Comparison of ENCODE assay signal across 10 mouse cellular contexts in the genomic region with DNA sequence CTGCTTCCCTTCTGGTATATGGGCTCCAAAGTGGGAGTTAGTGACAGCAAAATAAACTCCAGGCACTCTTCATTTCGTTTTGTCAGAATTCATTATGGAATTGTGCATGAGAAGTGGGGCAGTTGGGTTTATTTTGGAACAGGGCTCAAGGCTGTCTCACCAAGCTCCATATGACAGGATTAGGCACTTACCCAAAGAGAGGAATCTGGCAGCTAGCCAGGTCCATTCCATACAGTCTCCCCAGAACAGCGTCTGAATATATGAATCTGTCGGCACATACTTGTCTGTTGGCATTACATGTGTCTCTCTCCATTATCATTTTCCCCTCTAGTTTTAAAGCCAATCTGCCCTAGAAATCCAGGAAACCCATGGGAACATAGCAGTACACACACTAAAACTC.
DNase-seq lines count a peak whose midpoint lies in the region; ATAC-seq and TF ChIP-seq lines count a peak whose summit lies in the region.
"Had no signal": no experiment of that assay in that cellular context is flagged by ENCODE, and none has a peak within 500 bp of the region (broad histone marks: within the 10 kb centered on the region; RNA-seq: fewer than 3 reads in every experiment).

No protein-coding gene starts in this region.

- H3K4me3 ChIP-seq in limb, embryonic 14.5 days (replicated peaks; ENCODE audit: low read length): no peak overlapping the region

- no peaks in the 10 kb centered on the region for H3K27me3 ChIP-seq in limb, embryonic 14.5 days (ENCODE audit: control insufficient read depth, insufficient read depth, low read length)

- 0 out of 2 replicates have a peak, but pooled peaks have one; percentile 60 for ATAC-seq in limb, embryonic 14.5 days (ENCODE audit: low FRiP score, low read depth)
- ATAC-seq: liver, postnatal 0 days had no signal

- no peaks in the 10 kb centered on the region for H3K36me3 ChIP-seq in limb, embryonic 14.5 days (ENCODE audit: control insufficient read depth, insufficient read depth, low read length)

- peak; percentile 30 for DNase-seq in heart, postnatal 4 days
- no peak for DNase-seq in heart, adult 8-10 months (ENCODE audit: low spot score)
- peak; percentile 92 for DNase-seq in brain, adult 2 months (ENCODE audit: low read depth, low spot score)
- DNase-seq in cerebellum, postnatal 36 days: peak; percentile 73 to 84
- peak; percentile 79 for DNase-seq in limb, embryonic 14.5 days (ENCODE audit: low spot score)
- no peak for DNase-seq in gastrocnemius, postnatal 4 days (ENCODE audit: low spot score in 2 of 2)
- DNase-seq in adrenal gland, adult 2 months: no peak
- DNase-seq in lung, postnatal 25 days (ENCODE audit: low spot score): no peak
- DNase-seq: adrenal gland, postnatal 14 days; liver, postnatal 0 days had no signal

- no peak overlapping the region for H3K4me2 ChIP-seq in limb, embryonic 14.5 days (replicated peaks; ENCODE audit: low read depth, low read length, severe bottlenecking)

- H3K4me1 ChIP-seq in limb, embryonic 14.5 days (ENCODE audit: control insufficient read depth, insufficient read depth, low read length): peaks cover 7% of the 10 kb centered on the region; the same call in 1 of the 2 replicates

- 20% methylated on average over 3 of the region's 3 CpGs for whole genome bisulfite sequencing in limb, embryonic 14.5 days

- no peaks in the 10 kb centered on the region for H3K9me3 ChIP-seq in limb, embryonic 14.5 days (ENCODE audit: control insufficient read depth, low read length)

- H3K27ac ChIP-seq in limb, embryonic 14.5 days (replicated peaks; ENCODE audit: low read depth, low read length): no peak overlapping the region

- TF ChIP-seq POLR2A in limb, embryonic 14.5 days (IDR thresholded peaks at IDR 0.05; ENCODE audit: borderline replicate concordance, extremely low read depth, insufficient read depth, insufficient read length): no peak

- no peak overlapping the region for H3K9ac ChIP-seq in limb, embryonic 14.5 days (ENCODE audit: low read depth, low read length, severe bottlenecking)
- H3K9ac ChIP-seq: liver, postnatal 0 days had no signal

Comparison
In these comparisons a context has a peak if more than half of its experiments do, and no peak if none do; other contexts are left out.
1. DNase-seq: peak in heart, postnatal 4 days (single experiment), brain, adult 2 months (single experiment), cerebellum, postnatal 36 days (2 of 2) and limb, embryonic 14.5 days (single experiment); none in heart, adult 8-10 months (single experiment), gastrocnemius, postnatal 4 days (0 of 2), adrenal gland, adult 2 months (single experiment) and lung, postnatal 25 days (single experiment).